Mouse (Mus musculus): ENCODE data around the gene Tpst1. TPM values are rescaled to one million over a fixed set of nuclear protein-coding genes. Genes with fewer than 3 reads are reported as not detected.

Tpst1 gene
- polyA plus RNA-seq, 1 experiment, result 32.9 TPM

DNA sequence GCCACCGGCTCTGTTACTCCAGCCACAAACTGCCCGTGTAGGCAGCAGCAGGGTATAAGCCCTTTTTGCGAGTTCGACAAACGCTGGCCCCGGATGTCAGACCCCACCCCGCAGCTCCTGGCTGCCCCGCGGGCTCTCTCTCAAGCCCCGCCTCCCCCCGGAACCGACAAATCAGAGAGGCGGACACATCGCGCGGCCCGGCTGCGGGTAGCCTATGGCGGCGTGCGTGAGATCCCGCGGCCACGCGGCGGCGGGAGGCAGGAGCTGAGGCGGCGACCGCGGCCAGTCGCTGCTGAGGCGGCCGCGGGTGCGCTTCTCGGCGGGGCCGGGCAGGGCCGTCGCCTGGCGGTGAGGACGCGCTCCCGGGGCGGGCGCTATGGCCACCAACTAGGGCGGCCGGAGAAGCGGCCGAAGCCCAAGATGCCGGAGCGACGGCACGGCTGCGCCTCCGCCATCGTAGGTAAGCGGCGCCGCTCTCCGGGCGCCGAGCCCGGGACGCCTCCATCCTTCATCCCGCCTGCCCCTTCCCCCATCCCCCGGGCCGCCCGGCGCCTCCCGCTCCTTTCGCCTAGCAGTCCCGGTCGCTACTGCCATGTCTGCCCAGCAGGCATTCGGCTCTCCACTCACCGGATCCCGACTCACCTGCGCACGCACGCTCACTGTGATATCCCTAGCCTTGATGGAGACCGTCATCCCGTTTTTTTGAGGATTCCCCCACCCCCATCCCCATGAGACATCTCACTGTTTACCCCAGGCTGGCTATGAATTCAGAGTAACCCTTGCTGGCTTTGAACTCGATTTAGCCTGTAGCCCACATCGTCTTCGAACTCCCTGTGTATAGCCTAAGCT lies 6.3 kb downstream of the Tpst1 start:
- no peak for TF ChIP-seq CTCF (IDR thresholded peaks at IDR 0.05; ENCODE audit: borderline replicate concordance, extremely low read depth, insufficient read depth, insufficient read length)
- peak; percentile 100 for TF ChIP-seq POLR2A (IDR thresholded peaks at IDR 0.05; ENCODE audit: borderline replicate concordance, extremely low read depth, insufficient read depth, insufficient read length, poor library complexity, severe bottlenecking)
- DNase-seq (ENCODE audit: low read depth), result peak; percentile 96

DNA sequence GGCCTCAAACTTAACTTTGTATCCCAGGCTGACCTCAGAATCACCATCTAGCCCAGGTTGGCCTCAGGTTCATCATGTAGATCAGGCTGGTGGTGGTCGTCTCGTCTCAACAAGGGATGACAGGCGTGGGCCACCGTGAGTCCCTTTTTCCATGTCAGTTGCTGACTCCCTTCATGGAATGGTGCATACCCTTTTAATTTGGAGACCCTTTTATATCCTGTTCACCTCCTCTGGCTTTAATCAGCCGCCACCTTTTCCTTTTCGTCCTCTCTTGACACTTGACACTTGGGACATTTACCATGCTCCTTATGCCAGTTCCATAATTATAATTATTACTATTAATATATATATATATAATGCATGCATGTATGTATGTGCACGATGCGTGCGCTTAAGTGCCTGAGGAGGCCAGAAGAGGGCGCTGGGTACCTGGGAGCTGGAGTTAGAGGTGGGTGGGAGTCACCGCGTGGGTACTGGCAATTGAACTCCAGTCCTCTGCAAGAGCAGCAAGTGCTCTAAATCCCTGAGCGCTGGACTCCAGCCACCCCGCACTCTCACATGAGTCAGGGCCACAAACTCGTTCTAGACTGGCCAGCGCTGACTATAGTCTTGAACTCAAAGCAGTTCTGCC lies 7.0 kb downstream of the Tpst1 start:
- DNase-seq (ENCODE audit: low read depth), result peak; percentile 26
- TF ChIP-seq CTCF (IDR thresholded peaks at IDR 0.05; ENCODE audit: borderline replicate concordance, extremely low read depth, insufficient read depth, insufficient read length), result 0 out of 2 replicates have a peak, but pooled peaks have one; percentile 20
- no peak for TF ChIP-seq POLR2A (IDR thresholded peaks at IDR 0.05; ENCODE audit: borderline replicate concordance, extremely low read depth, insufficient read depth, insufficient read length, poor library complexity, severe bottlenecking)

DNA sequence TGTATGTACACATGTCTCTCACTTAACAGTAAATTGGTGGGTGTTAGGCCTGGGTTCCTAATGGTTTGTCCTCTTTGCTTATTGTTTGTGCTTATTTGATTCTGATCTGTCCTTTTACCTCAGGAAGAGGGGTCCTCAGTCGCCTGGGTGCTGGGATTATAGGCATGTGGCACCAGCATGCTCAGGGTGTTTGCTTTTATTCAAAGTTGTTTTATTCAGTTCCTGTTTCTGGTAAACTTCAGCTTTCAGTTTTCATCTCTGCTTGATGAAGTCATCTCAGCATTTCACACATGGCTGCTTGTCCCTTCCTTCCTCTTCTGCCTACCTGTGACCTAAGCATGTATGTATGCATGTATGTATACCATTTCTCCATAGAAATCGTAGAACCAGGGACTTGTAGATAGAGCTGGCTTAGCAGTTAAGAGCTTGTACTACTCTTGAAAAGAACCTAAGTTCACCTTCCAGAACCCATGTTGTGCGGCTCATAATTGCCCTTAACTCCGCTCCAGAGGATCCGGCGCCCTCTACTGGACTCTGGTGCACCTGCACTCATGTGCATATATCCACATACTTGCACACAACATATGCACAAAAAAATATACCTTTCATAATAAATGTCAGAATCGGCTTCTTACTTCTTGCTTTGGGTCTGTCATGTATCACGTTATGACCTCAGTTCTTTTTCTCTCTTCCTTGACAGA lies 8.2 kb downstream of the Tpst1 start:
- TF ChIP-seq CTCF (IDR thresholded peaks at IDR 0.05; ENCODE audit: borderline replicate concordance, extremely low read depth, insufficient read depth, insufficient read length) (peak; percentile 43; the same call in 1 of the 2 replicates), POLR2A (IDR thresholded peaks at IDR 0.05; ENCODE audit: borderline replicate concordance, extremely low read depth, insufficient read depth, insufficient read length, poor library complexity, severe bottlenecking) (no peak)
- no peak for DNase-seq (ENCODE audit: low read depth)

DNA sequence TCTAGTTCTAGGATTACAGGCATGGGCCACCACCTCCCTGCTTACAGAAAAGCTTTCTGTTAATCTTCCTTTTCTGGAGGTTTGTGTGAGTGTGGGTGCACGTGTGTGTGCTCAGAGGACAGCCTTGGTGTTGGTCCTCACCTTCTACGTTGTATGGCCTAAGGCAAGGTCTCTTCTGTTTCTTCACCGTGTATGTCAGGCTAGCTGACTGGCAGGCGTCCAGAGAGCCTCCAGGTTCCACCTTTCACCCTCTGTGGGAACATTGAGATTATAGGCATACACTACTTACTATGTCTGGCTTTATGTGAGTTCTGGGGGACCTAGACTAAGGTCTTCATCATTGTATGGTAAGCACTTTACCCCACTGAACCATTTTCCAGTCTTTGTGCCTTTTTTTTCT lies 9.3 kb downstream of the Tpst1 start:
- TF ChIP-seq CTCF (IDR thresholded peaks at IDR 0.05; ENCODE audit: borderline replicate concordance, extremely low read depth, insufficient read depth, insufficient read length), result no peak
- TF ChIP-seq POLR2A (IDR thresholded peaks at IDR 0.05; ENCODE audit: borderline replicate concordance, extremely low read depth, insufficient read depth, insufficient read length, poor library complexity, severe bottlenecking), result no peak
- no peak for DNase-seq (ENCODE audit: low read depth)

GRCm38 (mm10) chr5:130084271-130084670 lies 11.1 kb downstream of the Tpst1 start:
- no peak for TF ChIP-seq POLR2A (IDR thresholded peaks at IDR 0.05; ENCODE audit: borderline replicate concordance, extremely low read depth, insufficient read depth, insufficient read length, poor library complexity, severe bottlenecking)
- TF ChIP-seq CTCF (IDR thresholded peaks at IDR 0.05; ENCODE audit: borderline replicate concordance, extremely low read depth, insufficient read depth, insufficient read length), result no peak
- DNase-seq (ENCODE audit: low read depth), result no peak

- no peak for DNase-seq (ENCODE audit: low read depth)
- TF ChIP-seq CTCF (IDR thresholded peaks at IDR 0.05; ENCODE audit: borderline replicate concordance, extremely low read depth, insufficient read depth, insufficient read length) (no peak), POLR2A (IDR thresholded peaks at IDR 0.05; ENCODE audit: borderline replicate concordance, extremely low read depth, insufficient read depth, insufficient read length, poor library complexity, severe bottlenecking) (no peak)
Measured at GRCm38 (mm10) chr5:130088008-130088407, 14.9 kb downstream of the Tpst1 start.

DNA sequence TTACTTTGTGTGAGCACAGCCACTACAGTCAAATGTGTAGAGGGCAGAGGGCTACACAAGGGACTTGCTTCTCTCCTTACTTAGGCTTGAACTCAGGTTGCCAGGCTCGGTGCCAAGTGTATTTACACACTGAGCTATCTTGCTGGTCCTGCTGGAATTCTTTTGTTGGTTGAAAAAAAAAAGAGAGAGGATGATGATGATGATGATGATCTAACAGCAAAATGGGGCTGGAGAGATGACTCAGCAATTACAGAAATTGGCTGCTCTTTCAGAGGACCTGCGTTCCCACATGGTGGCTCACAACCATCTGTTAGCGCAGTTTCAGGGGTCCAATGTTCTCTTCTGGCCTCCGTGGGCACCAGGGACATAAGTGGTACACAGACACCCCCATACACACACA lies 15.5 kb downstream of the Tpst1 start:
- DNase-seq (ENCODE audit: low read depth), result no peak
- TF ChIP-seq POLR2A (IDR thresholded peaks at IDR 0.05; ENCODE audit: borderline replicate concordance, extremely low read depth, insufficient read depth, insufficient read length, poor library complexity, severe bottlenecking) (no peak), CTCF (IDR thresholded peaks at IDR 0.05; ENCODE audit: borderline replicate concordance, extremely low read depth, insufficient read depth, insufficient read length) (no peak)

- no peak for DNase-seq (ENCODE audit: low read depth)
- no peak for TF ChIP-seq POLR2A (IDR thresholded peaks at IDR 0.05; ENCODE audit: borderline replicate concordance, extremely low read depth, insufficient read depth, insufficient read length, poor library complexity, severe bottlenecking)
- no peak for TF ChIP-seq CTCF (IDR thresholded peaks at IDR 0.05; ENCODE audit: borderline replicate concordance, extremely low read depth, insufficient read depth, insufficient read length)
Measured at GRCm38 (mm10) chr5:130089177-130089576, 16.1 kb downstream of the Tpst1 start.

DNA sequence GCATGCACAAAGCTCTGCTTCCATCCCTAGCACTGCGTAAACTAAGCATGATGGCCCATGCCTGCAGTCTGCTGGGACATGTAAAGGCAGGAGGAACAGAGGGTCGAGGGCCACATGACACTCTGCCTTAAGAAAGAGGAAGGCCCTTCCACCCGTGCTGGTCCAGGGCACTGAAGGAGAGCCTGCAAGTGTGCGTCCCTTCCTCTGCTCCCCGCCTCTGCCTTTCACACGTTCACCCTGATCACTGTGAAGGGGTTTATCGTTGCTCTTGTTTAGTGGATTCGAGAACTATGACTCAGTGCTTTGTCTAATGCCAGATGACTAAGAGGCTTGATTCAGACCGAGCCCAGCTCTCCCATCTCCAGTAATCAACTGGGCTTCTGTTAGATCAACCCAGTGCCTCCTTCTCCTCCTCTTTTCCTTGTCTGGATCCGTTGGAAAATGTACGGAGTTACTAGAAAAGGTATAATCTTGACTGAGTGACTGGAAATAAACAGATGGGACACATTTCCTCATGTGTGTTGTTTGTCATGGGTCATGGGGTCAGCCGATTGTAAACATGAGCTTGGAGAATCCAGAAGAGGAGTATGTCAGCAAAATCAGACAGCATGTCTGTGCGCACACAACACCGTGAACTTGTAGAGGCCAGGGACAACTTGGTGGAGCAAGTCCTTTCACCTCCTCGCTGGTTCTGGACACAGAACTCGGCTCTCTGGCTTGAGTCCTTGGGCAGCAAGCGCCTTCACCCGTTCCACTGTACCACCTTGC lies 16.7 kb downstream of the Tpst1 start:
- TF ChIP-seq POLR2A (IDR thresholded peaks at IDR 0.05; ENCODE audit: borderline replicate concordance, extremely low read depth, insufficient read depth, insufficient read length, poor library complexity, severe bottlenecking), result no peak
- TF ChIP-seq CTCF (IDR thresholded peaks at IDR 0.05; ENCODE audit: borderline replicate concordance, extremely low read depth, insufficient read depth, insufficient read length), result no peak

DNA sequence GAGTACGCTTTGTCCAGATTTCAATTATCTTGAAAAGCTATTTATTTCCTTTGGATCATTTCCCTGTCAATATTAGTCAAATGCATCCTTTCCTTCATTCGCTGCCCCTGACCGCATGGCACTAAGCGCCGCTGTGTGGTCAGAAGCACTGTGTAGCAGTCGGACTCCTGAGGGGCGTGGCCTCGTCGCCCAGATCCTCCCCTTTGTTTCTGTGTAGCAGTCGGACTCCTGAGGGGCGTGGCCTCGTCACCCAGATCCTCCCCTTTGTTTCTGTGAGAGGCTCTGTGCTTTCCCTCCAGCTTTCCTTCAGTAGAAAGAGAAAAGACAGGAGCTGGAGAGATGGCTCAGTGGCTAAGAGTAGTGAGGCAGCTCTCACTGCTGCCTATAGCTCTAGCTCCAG lies 23.6 kb downstream of the Tpst1 start:
- TF ChIP-seq POLR2A (IDR thresholded peaks at IDR 0.05; ENCODE audit: borderline replicate concordance, extremely low read depth, insufficient read depth, insufficient read length, poor library complexity, severe bottlenecking) (no peak), CTCF (IDR thresholded peaks at IDR 0.05; ENCODE audit: borderline replicate concordance, extremely low read depth, insufficient read depth, insufficient read length) (no peak; the same call in 1 of the 2 replicates)
- peak; percentile 66 for DNase-seq (ENCODE audit: low read depth)

More for the DNA sequence above, 16.7 kb downstream of the Tpst1 start:
- DNase-seq (ENCODE audit: low read depth), result no peak
